Mouse (Mus musculus): ENCODE results near the gene Chd4.

DNA sequence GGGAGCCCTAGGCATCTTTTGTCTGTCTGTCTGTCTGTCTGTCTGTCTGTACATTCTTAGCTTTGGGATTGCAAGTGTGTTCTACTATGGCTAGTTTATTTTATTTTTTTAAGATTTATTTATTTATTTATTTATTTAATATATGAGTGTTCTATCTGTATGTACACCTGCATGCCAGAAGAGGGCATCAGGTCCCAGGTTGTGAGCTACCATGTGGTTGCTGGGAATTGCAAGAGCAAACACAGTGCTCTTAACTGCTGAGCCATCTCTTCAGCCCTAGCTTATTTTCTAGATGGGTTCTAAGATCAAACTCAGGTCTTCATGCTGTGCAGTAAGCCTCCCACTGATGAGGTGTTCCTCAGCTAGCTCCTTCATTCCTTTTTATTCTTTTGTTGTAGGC lies 58.8 kb downstream of the Chd4 start:
- no peak for TF ChIP-seq GATA1 (IDR thresholded peaks at IDR 0.05; ENCODE audit: low read length)
- TF ChIP-seq TAL1 (IDR thresholded peaks at IDR 0.05; ENCODE audit: low read length), result no peak
